Mouse (Mus musculus): ENCODE results near the gene Taf6l. TPM values are rescaled to one million over a fixed set of nuclear protein-coding genes. Genes with fewer than 3 reads are reported as not detected.

The Taf6l gene
- total RNA-seq, 1 experiment, result 29.4 TPM

DNA sequence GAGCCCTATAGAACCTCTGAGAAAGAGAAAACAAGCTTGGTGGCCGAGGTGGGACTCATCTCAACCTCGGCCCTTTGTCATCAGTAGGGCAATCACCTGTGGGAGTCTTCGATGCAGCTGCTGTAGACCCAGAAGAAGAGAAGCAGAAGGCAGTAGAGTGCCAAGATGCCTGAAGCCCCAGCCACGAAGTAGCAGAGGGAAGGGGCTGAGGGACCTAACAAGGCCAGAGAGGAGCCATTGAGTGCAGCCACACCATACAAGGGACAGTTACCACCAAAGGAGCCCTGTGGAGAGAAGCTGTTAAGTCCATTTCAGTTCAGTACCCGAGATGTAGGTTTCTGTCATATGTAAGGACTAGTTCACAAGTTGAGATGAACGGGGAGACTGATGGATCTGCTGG, 12.8 kb downstream of the Taf6l start:
- H3K4me1 ChIP-seq (ENCODE audit: control insufficient read depth in 2 of 2, insufficient read depth in 2 of 2, low read length in 2 of 2, poor library complexity in 1 of 2), result peaks cover 0 to 7% of the 10 kb centered on the region in 2 experiments; a peak in 3 of 4 replicates
- H3K27ac ChIP-seq (ENCODE audit: insufficient read depth, low read depth, low read length, poor library complexity, severe bottlenecking), result no peak overlapping the region
- H3K9me3 ChIP-seq (ENCODE audit: control insufficient read depth, insufficient read depth, low read depth, low read length), result no peaks in the 10 kb centered on the region
- in situ Hi-C loops (cut with MboI; ENCODE audit: low sequenced_read_pairs in 2 of 2, unreplicated experiment in 2 of 2), result no loop called here
- peaks cover 19% of the 10 kb centered on the region for H3K36me3 ChIP-seq (ENCODE audit: control insufficient read depth, insufficient read depth, low read length, poor library complexity, severe bottlenecking)
- peak overlapping the region; percentile 65; the same call in 1 of the 2 replicates for H3K9ac ChIP-seq (ENCODE audit: insufficient read depth, low read depth, low read length, poor library complexity, severe bottlenecking)
- TF ChIP-seq MAFK (IDR thresholded peaks at IDR 0.05; ENCODE audit: insufficient read depth, low read depth, low read length), result no peak
- no peak for TF ChIP-seq ZNF384 (IDR thresholded peaks at IDR 0.05; ENCODE audit: low read depth, low read length)
- no peak for TF ChIP-seq HCFC1 (IDR thresholded peaks at IDR 0.05; ENCODE audit: borderline replicate concordance, insufficient read depth, low read length)
- no peak for TF ChIP-seq CHD2 (IDR thresholded peaks at IDR 0.05; ENCODE audit: low read depth, low read length)
- TF ChIP-seq ZC3H11A (IDR thresholded peaks at IDR 0.05; ENCODE audit: borderline replicate concordance, low read depth, low read length), result no peak
- DNase-seq (ENCODE audit: low read depth, low spot score), result no peak
- peak overlapping the region; percentile 81 to 88 for H3K4me3 ChIP-seq (ENCODE audit: insufficient read depth in 1 of 2, low read depth in 1 of 2, low read length in 2 of 2, poor library complexity in 1 of 2, severe bottlenecking in 1 of 2)

DNA sequence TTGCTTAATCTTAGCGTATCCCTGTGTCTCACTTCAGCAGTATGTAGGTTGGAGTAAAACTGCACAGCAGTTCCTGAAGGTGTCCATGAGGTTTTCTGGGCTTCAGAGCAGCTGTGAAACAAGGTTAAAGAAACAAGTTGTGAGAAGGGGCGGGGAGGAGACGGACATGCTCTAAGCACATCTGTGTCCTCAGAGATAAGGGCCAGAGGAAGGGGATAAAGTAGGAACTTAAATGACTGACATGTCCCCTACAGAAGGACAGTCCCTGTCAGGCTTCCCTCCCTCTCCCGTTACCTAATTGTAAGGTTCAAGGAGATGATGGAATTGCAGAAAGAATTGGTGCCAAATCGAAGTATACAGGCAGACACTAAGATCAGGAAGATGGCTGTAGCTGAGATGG, 13.2 kb downstream of the Taf6l start:
- peaks cover 0 to 7% of the 10 kb centered on the region in 2 experiments; a peak in 3 of 4 replicates for H3K4me1 ChIP-seq (ENCODE audit: control insufficient read depth in 2 of 2, insufficient read depth in 2 of 2, low read length in 2 of 2, poor library complexity in 1 of 2)
- no peaks in the 10 kb centered on the region for H3K9me3 ChIP-seq (ENCODE audit: control insufficient read depth, insufficient read depth, low read depth, low read length)
- H3K4me3 ChIP-seq (ENCODE audit: insufficient read depth in 1 of 2, low read depth in 1 of 2, low read length in 2 of 2, poor library complexity in 1 of 2, severe bottlenecking in 1 of 2), result peak overlapping the region in 1 of 2 experiments; percentile 12; a peak in 1 of 4 replicates
- peaks cover 17% of the 10 kb centered on the region for H3K36me3 ChIP-seq (ENCODE audit: control insufficient read depth, insufficient read depth, low read length, poor library complexity, severe bottlenecking)
- in situ Hi-C loops (cut with MboI; ENCODE audit: low sequenced_read_pairs in 2 of 2, unreplicated experiment in 2 of 2), result no loop called here
- H3K9ac ChIP-seq (ENCODE audit: insufficient read depth, low read depth, low read length, poor library complexity, severe bottlenecking), result no peak overlapping the region
- TF ChIP-seq HCFC1 (IDR thresholded peaks at IDR 0.05; ENCODE audit: borderline replicate concordance, insufficient read depth, low read length) (no peak), ZC3H11A (IDR thresholded peaks at IDR 0.05; ENCODE audit: borderline replicate concordance, low read depth, low read length) (no peak), ZNF384 (IDR thresholded peaks at IDR 0.05; ENCODE audit: low read depth, low read length) (no peak), CHD2 (IDR thresholded peaks at IDR 0.05; ENCODE audit: low read depth, low read length) (no peak), MAFK (IDR thresholded peaks at IDR 0.05; ENCODE audit: insufficient read depth, low read depth, low read length) (no peak)
- H3K27ac ChIP-seq (ENCODE audit: insufficient read depth, low read depth, low read length, poor library complexity, severe bottlenecking), result no peak overlapping the region
- no peak for DNase-seq (ENCODE audit: low read depth, low spot score)

DNA sequence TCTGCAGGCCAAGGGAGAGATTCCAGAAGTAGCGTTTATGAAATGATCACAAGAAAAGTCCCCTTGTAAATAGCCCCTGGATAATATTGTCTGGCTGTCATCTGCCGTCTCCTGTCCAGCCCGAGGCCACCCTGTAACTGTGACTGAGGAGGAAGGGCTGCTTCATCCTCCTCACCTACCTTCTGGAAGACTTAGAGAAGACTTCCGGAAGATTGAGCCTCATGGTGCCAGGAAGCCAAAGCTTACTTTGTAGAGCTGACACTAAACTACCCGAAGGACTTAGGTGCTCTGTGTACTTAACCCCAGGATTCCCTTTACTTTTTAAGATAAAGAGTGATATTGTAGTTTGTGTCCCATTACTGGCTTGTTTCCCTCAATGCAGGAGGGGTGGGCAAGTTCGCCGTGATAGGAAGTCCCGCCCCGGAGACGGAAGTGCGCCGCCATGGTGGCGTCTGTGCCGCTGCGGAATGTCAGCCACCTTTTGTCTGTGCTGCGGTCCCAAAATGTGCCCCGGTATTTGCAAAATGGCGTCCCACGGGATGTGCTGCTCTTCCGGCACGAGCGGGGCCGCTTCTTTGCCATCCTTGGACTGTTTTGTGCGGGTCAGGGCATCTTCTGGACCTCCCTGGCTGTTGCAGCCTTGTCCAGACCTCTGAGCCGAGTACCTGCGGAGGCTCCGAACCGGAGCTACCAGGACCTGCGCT, 15.5 kb downstream of the Taf6l start, which contains the start of gene Tmem223:
Gene Tmem223, plus strand, starts transcription at position 430 of the 704 bp plus-strand sequence.
- H3K4me3 ChIP-seq (ENCODE audit: insufficient read depth in 1 of 2, low read depth in 1 of 2, low read length in 2 of 2, poor library complexity in 1 of 2, severe bottlenecking in 1 of 2), result peak within 1 kb of the TSS; percentile 73 to 89
- peak within 1 kb of the TSS; percentile 88 for H3K9ac ChIP-seq (ENCODE audit: insufficient read depth, low read depth, low read length, poor library complexity, severe bottlenecking)
- TF ChIP-seq CHD2 (IDR thresholded peaks at IDR 0.05; ENCODE audit: low read depth, low read length) (no peak; the same call in 1 of the 2 replicates), MAFK (IDR thresholded peaks at IDR 0.05; ENCODE audit: insufficient read depth, low read depth, low read length) (no peak), ZNF384 (IDR thresholded peaks at IDR 0.05; ENCODE audit: low read depth, low read length) (no peak), HCFC1 (IDR thresholded peaks at IDR 0.05; ENCODE audit: borderline replicate concordance, insufficient read depth, low read length) (no peak), ZC3H11A (IDR thresholded peaks at IDR 0.05; ENCODE audit: borderline replicate concordance, low read depth, low read length) (no peak)
- H3K9me3 ChIP-seq (ENCODE audit: control insufficient read depth, insufficient read depth, low read depth, low read length), result no peaks in the 10 kb centered on the region
- DNase-seq (ENCODE audit: low read depth, low spot score), result peak; percentile 68
- in situ Hi-C loops (cut with MboI; ENCODE audit: low sequenced_read_pairs in 2 of 2, unreplicated experiment in 2 of 2), result no loop called here
- peaks cover 0 to 7% of the 10 kb centered on the region in 2 experiments; a peak in 3 of 4 replicates for H3K4me1 ChIP-seq (ENCODE audit: control insufficient read depth in 2 of 2, insufficient read depth in 2 of 2, low read length in 2 of 2, poor library complexity in 1 of 2)
- H3K36me3 ChIP-seq (ENCODE audit: control insufficient read depth, insufficient read depth, low read length, poor library complexity, severe bottlenecking), result peaks cover 36% of the 10 kb centered on the region
- H3K27ac ChIP-seq (ENCODE audit: insufficient read depth, low read depth, low read length, poor library complexity, severe bottlenecking), result peak within 1 kb of the TSS; percentile 59

DNA sequence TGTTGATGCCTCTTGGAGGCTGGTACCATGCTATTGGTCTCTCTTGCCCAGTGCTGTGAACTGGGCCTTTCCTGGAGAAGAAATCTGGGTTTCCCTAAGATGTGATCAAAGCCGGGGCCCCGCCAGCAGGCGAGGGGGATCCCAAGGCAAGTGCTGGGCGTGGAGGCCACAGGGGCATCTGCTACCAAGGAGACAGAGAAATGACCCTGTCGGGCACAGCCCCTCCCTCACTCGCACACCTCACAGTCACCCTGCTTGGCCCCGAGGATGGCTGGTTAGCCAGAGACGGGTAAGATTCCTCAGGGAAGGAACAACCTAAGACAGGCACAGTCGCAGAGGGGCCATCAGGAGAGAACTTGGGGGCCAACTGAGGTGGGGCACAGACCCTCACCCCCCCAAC, 20.7 kb downstream of the Taf6l start:
- peaks cover 46% of the 10 kb centered on the region for H3K36me3 ChIP-seq (ENCODE audit: control insufficient read depth, insufficient read depth, low read length, poor library complexity, severe bottlenecking)
- H3K9me3 ChIP-seq (ENCODE audit: control insufficient read depth, insufficient read depth, low read depth, low read length), result no peaks in the 10 kb centered on the region
- no peak for TF ChIP-seq HCFC1 (IDR thresholded peaks at IDR 0.05; ENCODE audit: borderline replicate concordance, insufficient read depth, low read length)
- no peak for TF ChIP-seq MAFK (IDR thresholded peaks at IDR 0.05; ENCODE audit: insufficient read depth, low read depth, low read length)
- TF ChIP-seq ZC3H11A (IDR thresholded peaks at IDR 0.05; ENCODE audit: borderline replicate concordance, low read depth, low read length), result no peak
- TF ChIP-seq CHD2 (IDR thresholded peaks at IDR 0.05; ENCODE audit: low read depth, low read length), result no peak
- no peak for TF ChIP-seq ZNF384 (IDR thresholded peaks at IDR 0.05; ENCODE audit: low read depth, low read length)
- in situ Hi-C loops (cut with MboI; ENCODE audit: low sequenced_read_pairs in 2 of 2, unreplicated experiment in 2 of 2), result no loop called here
- no peak for DNase-seq (ENCODE audit: low read depth, low spot score)
- no peaks in the 10 kb centered on the region for H3K4me1 ChIP-seq (ENCODE audit: control insufficient read depth in 2 of 2, insufficient read depth in 2 of 2, low read length in 2 of 2, poor library complexity in 1 of 2)
- no peak overlapping the region for H3K27ac ChIP-seq (ENCODE audit: insufficient read depth, low read depth, low read length, poor library complexity, severe bottlenecking)
- H3K9ac ChIP-seq (ENCODE audit: insufficient read depth, low read depth, low read length, poor library complexity, severe bottlenecking), result no peak overlapping the region
- no peak overlapping the region for H3K4me3 ChIP-seq (ENCODE audit: insufficient read depth in 1 of 2, low read depth in 1 of 2, low read length in 2 of 2, poor library complexity in 1 of 2, severe bottlenecking in 1 of 2)

Data from ES-E14 (cell line).